8 mouse cellular contexts compared by ENCODE assay signal in genomic region chr7:118704001-118704850, GRCm38 (mm10). TPM values are rescaled to one million over a fixed set of nuclear protein-coding genes. Genes with fewer than 3 reads are reported as not detected.
A peak's percentile ranks its signal among the peaks of the same experiment; 100 is the strongest.
DNase-seq lines count a peak whose midpoint lies in the region; ATAC-seq and TF ChIP-seq lines count a peak whose summit lies in the region.

No protein-coding gene starts in this region.

- no peaks in the 10 kb centered on the region for H3K9me3 ChIP-seq in heart, embryonic 12.5 days (replicated peaks)
- no peaks in the 10 kb centered on the region for H3K9me3 ChIP-seq in G1E (replicated peaks)
- no peaks in the 10 kb centered on the region for H3K9me3 ChIP-seq in hindbrain, embryonic 11.5 days (ENCODE audit: control insufficient read depth, low read length)
- no peaks in the 10 kb centered on the region for H3K9me3 ChIP-seq in midbrain, embryonic 11.5 days (ENCODE audit: control insufficient read depth, low read length)

- H3K4me1 ChIP-seq in heart, embryonic 12.5 days (replicated peaks) = peaks cover 25% of the 10 kb centered on the region
- peaks cover 37% of the 10 kb centered on the region for H3K4me1 ChIP-seq in G1E (ENCODE audit: insufficient read depth, low read depth, low read length)
- H3K4me1 ChIP-seq in hindbrain, embryonic 11.5 days (replicated peaks; ENCODE audit: control insufficient read depth, insufficient read depth, low read length) = 0 out of 2 replicates have a peak, but pooled peaks cover 2% of the 10 kb centered on the region
- peaks cover 16% of the 10 kb centered on the region for H3K4me1 ChIP-seq in midbrain, embryonic 11.5 days (ENCODE audit: control insufficient read depth, insufficient read depth, low read length)

- peaks cover 5% of the 10 kb centered on the region; the same call in 1 of the 2 replicates for H3K36me3 ChIP-seq in heart, embryonic 12.5 days
- peaks cover 43% of the 10 kb centered on the region for H3K36me3 ChIP-seq in G1E (replicated peaks)
- H3K36me3 ChIP-seq in hindbrain, embryonic 11.5 days (ENCODE audit: control insufficient read depth, insufficient read depth, low read length) = no peaks in the 10 kb centered on the region
- H3K36me3 ChIP-seq in midbrain, embryonic 11.5 days (ENCODE audit: control insufficient read depth, insufficient read depth, low read length) = no peaks in the 10 kb centered on the region

- no peak for ATAC-seq in heart, embryonic 12.5 days (ENCODE audit: insufficient number of reproducible peaks, low FRiP score)
- no peak for ATAC-seq in G1E (ENCODE audit: extremely low read depth, insufficient number of reproducible peaks, low FRiP score, poor library complexity, severe bottlenecking)
- no peak for ATAC-seq in hindbrain, embryonic 11.5 days (ENCODE audit: low FRiP score)
- ATAC-seq in midbrain, embryonic 11.5 days (ENCODE audit: low FRiP score) = no peak

- 72% methylated on average over 9 of the region's 9 CpGs for WGBS in heart, embryonic 12.5 days
- 88% methylated on average over 9 of the region's 9 CpGs for WGBS in hindbrain, embryonic 11.5 days
- WGBS in midbrain, embryonic 11.5 days = 82% methylated on average over 9 of the region's 9 CpGs

- H3K27me3 ChIP-seq in heart, embryonic 12.5 days (replicated peaks) = no peaks in the 10 kb centered on the region
- no peaks in the 10 kb centered on the region for H3K27me3 ChIP-seq in G1E (ENCODE audit: insufficient read depth, low read length)
- no peaks in the 10 kb centered on the region for H3K27me3 ChIP-seq in hindbrain, embryonic 11.5 days (ENCODE audit: control insufficient read depth, insufficient read depth, low read length)
- H3K27me3 ChIP-seq in midbrain, embryonic 11.5 days (ENCODE audit: control insufficient read depth, insufficient read depth, low read length) = no peaks in the 10 kb centered on the region

- peak overlapping the region; percentile 95 for H3K4me2 ChIP-seq in heart, embryonic 12.5 days
- H3K4me2 ChIP-seq in hindbrain, embryonic 11.5 days (replicated peaks; ENCODE audit: low read depth, low read length) = peak overlapping the region; percentile 76
- H3K4me2 ChIP-seq in midbrain, embryonic 11.5 days = peak overlapping the region; percentile 85

- no peak for DNase-seq in heart, adult 8-10 months (ENCODE audit: low spot score)
- DNase-seq in G1E (ENCODE audit: low spot score) = peak; percentile 18
- no peak for DNase-seq in hindbrain, embryonic 11.5 days (ENCODE audit: low spot score)
- no peak for DNase-seq in midbrain, embryonic 11.5 days (ENCODE audit: low spot score, missing footprints)
- no peak for DNase-seq in right cerebral cortex, postnatal 36 days (ENCODE audit: low spot score in 2 of 2)
- no peak for DNase-seq in right cerebral cortex, postnatal 10 days (ENCODE audit: low spot score in 2 of 2)
- no peak for DNase-seq in adrenal gland, postnatal 10 days

- no peak for TF ChIP-seq CTCF in G1E (IDR thresholded peaks at IDR 0.05; ENCODE audit: low read depth, low read length)

- H3K4me3 ChIP-seq in heart, embryonic 12.5 days = peak overlapping the region; percentile 86
- H3K4me3 ChIP-seq in G1E (ENCODE audit: low read depth, low read length) = peak overlapping the region; percentile 98
- peak overlapping the region; percentile 72 for H3K4me3 ChIP-seq in hindbrain, embryonic 11.5 days (ENCODE audit: low read depth, low read length)
- peak overlapping the region; percentile 89 for H3K4me3 ChIP-seq in midbrain, embryonic 11.5 days (ENCODE audit: low read depth, low read length)

- no peak overlapping the region for H3K27ac ChIP-seq in heart, embryonic 12.5 days (ENCODE audit: poor library complexity, severe bottlenecking)
- H3K27ac ChIP-seq in hindbrain, embryonic 11.5 days (ENCODE audit: low read depth, low read length) = no peak overlapping the region
- no peak overlapping the region for H3K27ac ChIP-seq in midbrain, embryonic 11.5 days (ENCODE audit: low read depth, low read length)

- no peak overlapping the region for H3K9ac ChIP-seq in heart, embryonic 12.5 days
- H3K9ac ChIP-seq in hindbrain, embryonic 11.5 days (ENCODE audit: low read depth, low read length) = no peak overlapping the region; the same call in 1 of the 2 replicates
- H3K9ac ChIP-seq in midbrain, embryonic 11.5 days (ENCODE audit: low read length) = peak overlapping the region; percentile 6; the same call in 1 of the 2 replicates

RNA-seq across cellular contexts. Expression of gene Gde1, which starts 1.4 kb away (rescaled TPM):
- 70.1 and 74.6 TPM in 2 replicates for polyA plus RNA-seq in heart, embryonic 12.5 days (2016; fragmentation: Nextera tagmentation; extraction: Ambion mirVana)
- 10 to 100 TPM; 26.4 to 33.6 (median 31.1) TPM for total RNA-seq in heart, adult 8-10 months (2022)
- total RNA-seq in G1E (2014; fragmentation: Nextera tagmentation) (31.2 and 51.1 TPM in 2 replicates), G1E (2017) (42.0 and 43.1 TPM in 2 replicates)
- 19.8 and 23.1 TPM in 2 replicates for polyA plus RNA-seq in G1E (2012)
- 118 and 125 TPM in 2 replicates for polyA plus RNA-seq in hindbrain, embryonic 11.5 days (2014; fragmentation: Nextera tagmentation; extraction: Ambion mirVana)
- 99.7 and 104 TPM in 2 replicates for polyA plus RNA-seq in midbrain, embryonic 11.5 days (2014; fragmentation: Nextera tagmentation; extraction: Ambion mirVana)
- 10 to 100 TPM; 90.1 to 93.8 TPM for total RNA-seq in adrenal gland, postnatal 10 days (2021)

RNA-seq across cellular contexts. Expression of gene Ccp110, which starts 8.1 kb away (rescaled TPM):
- 9.6 and 9.7 TPM in 2 replicates for polyA plus RNA-seq in heart, embryonic 12.5 days (2016; fragmentation: Nextera tagmentation; extraction: Ambion mirVana)
- total RNA-seq in heart, adult 8-10 months (2022) = 1 to 10 TPM; 1.2 to 1.9 (median 1.7) TPM
- 22.7 and 23.7 TPM in 2 replicates for total RNA-seq in G1E (2014; fragmentation: Nextera tagmentation)
- total RNA-seq in G1E (2017) = 19.4 and 25.5 TPM in 2 replicates
- polyA plus RNA-seq in G1E (2012) = 0.91 and 0.99 TPM in 2 replicates
- polyA plus RNA-seq in hindbrain, embryonic 11.5 days (2014; fragmentation: Nextera tagmentation; extraction: Ambion mirVana) = 23.7 and 24.5 TPM in 2 replicates
- 24.0 and 25.7 TPM in 2 replicates for polyA plus RNA-seq in midbrain, embryonic 11.5 days (2014; fragmentation: Nextera tagmentation; extraction: Ambion mirVana)
- total RNA-seq in adrenal gland, postnatal 10 days (2021) = 10 to 100 TPM in 1 of 2 experiments, 1 to 10 TPM in 1; 7.4 to 10.1 TPM

RNA-seq across cellular contexts. Expression of gene Vps35l, which starts 35.8 kb away (rescaled TPM):
- polyA plus RNA-seq in heart, embryonic 12.5 days (2016; fragmentation: Nextera tagmentation; extraction: Ambion mirVana) = 55.7 and 55.8 TPM in 2 replicates
- 10 to 100 TPM; 22.0 to 27.0 (median 26.2) TPM for total RNA-seq in heart, adult 8-10 months (2022)
- total RNA-seq in G1E (2014; fragmentation: Nextera tagmentation) = 47.6 and 76.5 TPM in 2 replicates
- 75.6 and 77.1 TPM in 2 replicates for total RNA-seq in G1E (2017)
- 10.4 and 30.1 TPM in 2 replicates for polyA plus RNA-seq in G1E (2012)
- 74.4 and 83.3 TPM in 2 replicates for polyA plus RNA-seq in hindbrain, embryonic 11.5 days (2014; fragmentation: Nextera tagmentation; extraction: Ambion mirVana)
- polyA plus RNA-seq in midbrain, embryonic 11.5 days (2014; fragmentation: Nextera tagmentation; extraction: Ambion mirVana) = 74.2 and 82.8 TPM in 2 replicates
- 10 to 100 TPM; 54.0 to 61.7 TPM for total RNA-seq in adrenal gland, postnatal 10 days (2021)
